Mouse (Mus musculus): ENCODE data around the gene Arl15. TPM values are rescaled to one million over a fixed set of nuclear protein-coding genes. Genes with fewer than 3 reads are reported as not detected.

Gene Arl15
- polyA plus RNA-seq, 1 experiment from 2014 or later, result 4.9 TPM

GRCm38 (mm10) chr13:114048688-114049087 lies 254.4 kb downstream of the Arl15 start:
- no peaks in the 10 kb centered on the region for H3K27me3 ChIP-seq (replicated peaks; ENCODE audit: control insufficient read depth, insufficient read depth, low read length)
- H3K4me3 ChIP-seq (ENCODE audit: low read depth, low read length), result no peak overlapping the region
- no peaks in the 10 kb centered on the region for H3K9me3 ChIP-seq (ENCODE audit: control insufficient read depth)
- H3K36me3 ChIP-seq (ENCODE audit: control insufficient read depth, insufficient read depth), result no peaks in the 10 kb centered on the region
- WGBS, result 64% methylated on average over 3 of the region's 3 CpGs
- H3K4me2 ChIP-seq (replicated peaks; ENCODE audit: low read depth), result no peak overlapping the region
- ATAC-seq, result no peak
- H3K4me1 ChIP-seq (replicated peaks; ENCODE audit: control insufficient read depth, insufficient read depth, low read length), result no peaks in the 10 kb centered on the region
- H3K9ac ChIP-seq (ENCODE audit: low read depth, low read length), result no peak overlapping the region
- H3K27ac ChIP-seq (ENCODE audit: low read depth, low read length), result no peak overlapping the region
- no peak for TF ChIP-seq CTCF (IDR thresholded peaks at IDR 0.05; ENCODE audit: low read depth)

- WGBS, result 68% methylated on average over 9 of the region's 9 CpGs
- ATAC-seq, result no peak
- Histone ChIP-seq H3K4me2 (replicated peaks; ENCODE audit: low read depth) (no peak overlapping the region), H3K4me1 (replicated peaks; ENCODE audit: control insufficient read depth, insufficient read depth, low read length) (no peaks in the 10 kb centered on the region), H3K9me3 (ENCODE audit: control insufficient read depth) (no peaks in the 10 kb centered on the region), H3K36me3 (ENCODE audit: control insufficient read depth, insufficient read depth) (no peaks in the 10 kb centered on the region), H3K27me3 (replicated peaks; ENCODE audit: control insufficient read depth, insufficient read depth, low read length) (no peaks in the 10 kb centered on the region), H3K4me3 (ENCODE audit: low read depth, low read length) (no peak overlapping the region), H3K9ac (ENCODE audit: low read depth, low read length) (no peak overlapping the region), H3K27ac (ENCODE audit: low read depth, low read length) (no peak overlapping the region)
- no peak for TF ChIP-seq CTCF (IDR thresholded peaks at IDR 0.05; ENCODE audit: low read depth)
Observed at GRCm38 (mm10) chr13:114051151-114051850, 257.0 kb downstream of the Arl15 start.

DNA sequence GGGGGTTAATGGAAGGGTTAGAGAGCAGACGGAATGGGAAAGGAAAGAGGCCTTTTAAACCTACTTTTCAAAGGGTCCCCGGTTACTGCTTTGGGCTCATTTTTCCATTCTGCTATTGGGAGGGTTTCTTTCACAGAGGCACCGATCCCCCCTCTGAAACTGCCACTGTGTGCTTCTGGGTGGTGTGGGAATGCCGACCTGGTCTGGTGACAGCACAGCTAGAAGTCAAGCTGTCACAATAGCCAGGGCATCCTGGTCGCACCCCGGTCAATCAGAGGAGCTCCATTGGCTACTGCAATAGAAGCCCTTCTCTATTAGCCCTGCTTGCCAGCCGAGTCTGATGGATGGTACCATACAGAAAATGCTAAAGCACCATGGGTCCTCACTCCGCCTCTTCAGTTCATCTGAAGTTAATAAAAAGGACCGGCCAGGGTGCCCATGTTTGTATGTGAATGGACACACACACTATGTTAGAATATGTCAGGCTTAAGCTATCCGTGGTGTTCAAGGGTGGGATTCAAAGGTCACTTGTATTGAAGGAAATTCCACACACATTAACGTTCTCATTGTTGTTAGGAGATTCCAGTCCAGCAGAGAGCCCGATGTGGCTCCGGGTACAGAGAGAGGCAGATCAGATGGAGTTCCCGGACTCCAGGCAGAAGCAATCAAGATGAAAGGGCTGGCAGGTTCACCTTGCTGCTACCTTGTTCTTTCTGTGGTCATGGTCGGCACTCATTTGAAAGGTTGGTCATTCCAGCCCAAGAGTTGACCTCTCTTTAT lies 258.3 kb downstream of the Arl15 start:
- no peak overlapping the region for H3K4me3 ChIP-seq (ENCODE audit: low read depth, low read length)

DNA sequence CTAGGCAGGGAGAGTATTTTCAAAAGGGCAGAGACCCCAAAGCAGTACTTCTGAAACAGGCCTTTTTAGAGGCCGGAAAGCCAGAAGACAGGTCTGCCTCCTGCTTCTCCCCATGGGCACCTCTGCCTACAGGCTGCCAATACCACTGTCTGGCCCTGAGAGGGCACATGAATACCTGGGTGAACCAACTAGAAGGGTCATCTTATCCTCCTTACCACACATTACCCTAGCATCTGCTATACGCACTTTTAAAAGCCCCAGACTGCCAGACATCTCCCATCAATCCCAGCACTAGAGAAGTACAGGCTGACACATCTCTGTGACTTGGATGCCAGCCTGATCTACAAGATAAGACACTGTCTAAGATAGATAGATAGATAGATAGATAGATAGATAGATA lies 259.0 kb downstream of the Arl15 start:
- whole genome bisulfite sequencing, result 97% methylated on average over 2 of the region's 2 CpGs
- Histone ChIP-seq H3K4me2 (replicated peaks; ENCODE audit: low read depth) (no peak overlapping the region), H3K27ac (ENCODE audit: low read depth, low read length) (no peak overlapping the region), H3K36me3 (ENCODE audit: control insufficient read depth, insufficient read depth) (no peaks in the 10 kb centered on the region), H3K9ac (ENCODE audit: low read depth, low read length) (no peak overlapping the region), H3K27me3 (replicated peaks; ENCODE audit: control insufficient read depth, insufficient read depth, low read length) (no peaks in the 10 kb centered on the region), H3K4me3 (ENCODE audit: low read depth, low read length) (no peak overlapping the region), H3K4me1 (replicated peaks; ENCODE audit: control insufficient read depth, insufficient read depth, low read length) (no peaks in the 10 kb centered on the region), H3K9me3 (ENCODE audit: control insufficient read depth) (no peaks in the 10 kb centered on the region)
- TF ChIP-seq CTCF (IDR thresholded peaks at IDR 0.05; ENCODE audit: low read depth), result no peak
- no peak for ATAC-seq

More for the DNA sequence above, 258.3 kb downstream of the Arl15 start:
- Histone ChIP-seq H3K4me2 (replicated peaks; ENCODE audit: low read depth) (no peak overlapping the region), H3K27ac (ENCODE audit: low read depth, low read length) (no peak overlapping the region), H3K4me1 (replicated peaks; ENCODE audit: control insufficient read depth, insufficient read depth, low read length) (no peaks in the 10 kb centered on the region), H3K36me3 (ENCODE audit: control insufficient read depth, insufficient read depth) (no peaks in the 10 kb centered on the region), H3K9me3 (ENCODE audit: control insufficient read depth) (no peaks in the 10 kb centered on the region), H3K9ac (ENCODE audit: low read depth, low read length) (no peak overlapping the region), H3K27me3 (replicated peaks; ENCODE audit: control insufficient read depth, insufficient read depth, low read length) (no peaks in the 10 kb centered on the region)
- WGBS, result 74% methylated on average over 15 of the region's 15 CpGs
- no peak for ATAC-seq
- no peak for TF ChIP-seq CTCF (IDR thresholded peaks at IDR 0.05; ENCODE audit: low read depth)

DNA sequence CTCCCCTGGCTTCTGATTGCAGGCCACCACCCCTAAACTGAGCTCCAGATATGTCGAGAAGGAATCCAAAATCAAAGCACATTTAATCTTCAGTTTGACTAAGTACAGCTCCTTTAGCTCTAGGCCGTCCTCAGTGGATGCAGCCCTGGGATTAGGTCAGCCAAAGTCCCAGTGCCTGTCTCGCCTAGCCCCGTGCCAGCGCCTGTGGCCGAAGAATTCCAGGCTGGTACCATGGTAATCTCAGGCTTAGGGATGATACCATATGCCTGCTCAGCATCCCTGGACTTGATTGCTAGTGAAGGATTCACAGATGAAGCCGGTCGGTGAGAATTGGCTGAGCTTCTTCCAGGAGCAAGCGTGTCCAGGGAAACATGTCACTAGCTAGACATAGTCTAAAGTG lies 261.4 kb downstream of the Arl15 start:
- Histone ChIP-seq H3K4me3 (ENCODE audit: low read depth, low read length) (no peak overlapping the region), H3K27me3 (replicated peaks; ENCODE audit: control insufficient read depth, insufficient read depth, low read length) (no peaks in the 10 kb centered on the region), H3K9ac (ENCODE audit: low read depth, low read length) (no peak overlapping the region), H3K4me1 (replicated peaks; ENCODE audit: control insufficient read depth, insufficient read depth, low read length) (no peaks in the 10 kb centered on the region), H3K36me3 (ENCODE audit: control insufficient read depth, insufficient read depth) (no peaks in the 10 kb centered on the region), H3K27ac (ENCODE audit: low read depth, low read length) (no peak overlapping the region), H3K4me2 (replicated peaks; ENCODE audit: low read depth) (no peak overlapping the region), H3K9me3 (ENCODE audit: control insufficient read depth) (no peaks in the 10 kb centered on the region)
- 91% methylated on average over 9 of the region's 9 CpGs for WGBS
- no peak for ATAC-seq
- no peak for TF ChIP-seq CTCF (IDR thresholded peaks at IDR 0.05; ENCODE audit: low read depth)

DNA sequence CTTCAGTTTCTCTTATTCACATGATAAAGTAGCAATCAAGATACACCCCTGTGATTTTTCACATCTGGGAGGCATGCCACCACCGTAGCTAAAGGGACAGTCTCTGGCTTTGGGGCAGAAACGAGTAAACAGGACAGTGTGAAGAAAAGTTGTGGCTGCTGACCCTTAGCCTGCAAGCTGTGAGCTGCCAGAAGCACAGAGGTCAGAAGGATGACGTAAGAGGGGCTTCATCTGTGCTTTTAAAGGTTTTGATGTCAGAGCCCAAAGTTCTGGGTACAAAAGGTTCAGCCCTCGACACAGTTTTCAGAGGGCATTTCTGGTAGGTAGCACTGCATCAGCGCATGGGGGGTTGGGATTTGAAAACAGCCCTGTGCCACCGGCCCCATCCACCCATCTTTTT lies 266.0 kb downstream of the Arl15 start:
- no peak overlapping the region for H3K27ac ChIP-seq (ENCODE audit: low read depth, low read length)
- no peak overlapping the region for H3K9ac ChIP-seq (ENCODE audit: low read depth, low read length)
- H3K9me3 ChIP-seq (ENCODE audit: control insufficient read depth), result no peaks in the 10 kb centered on the region
- 78% methylated on average over 6 of the region's 6 CpGs for WGBS
- H3K4me3 ChIP-seq (ENCODE audit: low read depth, low read length), result no peak overlapping the region
- H3K4me1 ChIP-seq (replicated peaks; ENCODE audit: control insufficient read depth, insufficient read depth, low read length), result no peaks in the 10 kb centered on the region
- H3K36me3 ChIP-seq (ENCODE audit: control insufficient read depth, insufficient read depth), result no peaks in the 10 kb centered on the region
- H3K4me2 ChIP-seq (replicated peaks; ENCODE audit: low read depth), result no peak overlapping the region
- TF ChIP-seq CTCF (IDR thresholded peaks at IDR 0.05; ENCODE audit: low read depth), result no peak
- ATAC-seq, result no peak
- no peaks in the 10 kb centered on the region for H3K27me3 ChIP-seq (replicated peaks; ENCODE audit: control insufficient read depth, insufficient read depth, low read length)

Measured in intestine, postnatal 0 days (tissue).